Mouse (Mus musculus): ENCODE results near the gene Suz12.
"Not testable (repeated sequence)": the region's sequence is repeated elsewhere in the genome, so short reads cannot be mapped to it uniquely, and the experiment has no call there.

Gene Suz12

GRCm38 (mm10) chr11:79992035-79992591 lies 793 bp upstream of the Suz12 start:
- DNase-seq, result no peak

GRCm38 (mm10) chr11:79993356-79994270 lies 707 bp downstream of the Suz12 start:
- DNase-seq, result peak; percentile 18

GRCm38 (mm10) chr11:79994271-79994988 lies 1.5 kb downstream of the Suz12 start:
- no peak for DNase-seq

- not testable (repeated sequence) for DNase-seq
These were observed 23.6 kb downstream of the Suz12 start for GRCm38 (mm10) chr11:80016533-80016932.

- no peak for DNase-seq
These were observed 26.9 kb downstream of the Suz12 start for GRCm38 (mm10) chr11:80019792-80020191.

- no peak for DNase-seq
These were observed 28.4 kb downstream of the Suz12 start for GRCm38 (mm10) chr11:80021306-80021705.

- DNase-seq, result no peak
These were observed 44.6 kb downstream of the Suz12 start for GRCm38 (mm10) chr11:80037495-80037894.

- DNase-seq, result peak; percentile 22
These were observed 49.9 kb downstream of the Suz12 start for GRCm38 (mm10) chr11:80042615-80043418.

- no peak for DNase-seq
These were observed 50.5 kb downstream of the Suz12 start for GRCm38 (mm10) chr11:80043419-80043817.

GRCm38 (mm10) chr11:80046856-80047255 lies 54.0 kb downstream of the Suz12 start:
- no peak for DNase-seq

- no peak for DNase-seq
These were observed 57.2 kb downstream of the Suz12 start for GRCm38 (mm10) chr11:80050088-80050487.

GRCm38 (mm10) chr11:80052456-80052855 lies 59.5 kb downstream of the Suz12 start:
- DNase-seq, result no peak

GRCm38 (mm10) chr11:80053171-80053570 lies 60.3 kb downstream of the Suz12 start:
- no peak for DNase-seq

- DNase-seq, result no peak
These were observed 61.8 kb downstream of the Suz12 start for GRCm38 (mm10) chr11:80054659-80055058.

- DNase-seq, result no peak
These were observed 63.2 kb downstream of the Suz12 start for GRCm38 (mm10) chr11:80056141-80056540.

- no peak for DNase-seq
These were observed 69.3 kb downstream of the Suz12 start for GRCm38 (mm10) chr11:80062159-80062558.

GRCm38 (mm10) chr11:80066373-80066772 lies 73.5 kb downstream of the Suz12 start:
- DNase-seq, result not testable (repeated sequence)

GRCm38 (mm10) chr11:80067558-80067957 lies 74.7 kb downstream of the Suz12 start:
- DNase-seq, result no peak

GRCm38 (mm10) chr11:80069815-80070214 lies 76.9 kb downstream of the Suz12 start:
- no peak for DNase-seq

GRCm38 (mm10) chr11:80071039-80071438 lies 78.1 kb downstream of the Suz12 start:
- DNase-seq, result no peak

- no peak for DNase-seq
These were observed 79.5 kb downstream of the Suz12 start for GRCm38 (mm10) chr11:80072365-80072764.

GRCm38 (mm10) chr11:80075608-80076277 lies 82.8 kb downstream of the Suz12 start:
- DNase-seq, result no peak
